Mouse (Mus musculus): Measurements from ENCODE around the gene Plek. TPM values are rescaled to one million over a fixed set of nuclear protein-coding genes. Genes with fewer than 3 reads are reported as not detected.

The Plek gene
- 1 to 10 TPM; 2.4 to 8.4 TPM for polyA plus RNA-seq (2017; shearing (Covaris generic))

DNA sequence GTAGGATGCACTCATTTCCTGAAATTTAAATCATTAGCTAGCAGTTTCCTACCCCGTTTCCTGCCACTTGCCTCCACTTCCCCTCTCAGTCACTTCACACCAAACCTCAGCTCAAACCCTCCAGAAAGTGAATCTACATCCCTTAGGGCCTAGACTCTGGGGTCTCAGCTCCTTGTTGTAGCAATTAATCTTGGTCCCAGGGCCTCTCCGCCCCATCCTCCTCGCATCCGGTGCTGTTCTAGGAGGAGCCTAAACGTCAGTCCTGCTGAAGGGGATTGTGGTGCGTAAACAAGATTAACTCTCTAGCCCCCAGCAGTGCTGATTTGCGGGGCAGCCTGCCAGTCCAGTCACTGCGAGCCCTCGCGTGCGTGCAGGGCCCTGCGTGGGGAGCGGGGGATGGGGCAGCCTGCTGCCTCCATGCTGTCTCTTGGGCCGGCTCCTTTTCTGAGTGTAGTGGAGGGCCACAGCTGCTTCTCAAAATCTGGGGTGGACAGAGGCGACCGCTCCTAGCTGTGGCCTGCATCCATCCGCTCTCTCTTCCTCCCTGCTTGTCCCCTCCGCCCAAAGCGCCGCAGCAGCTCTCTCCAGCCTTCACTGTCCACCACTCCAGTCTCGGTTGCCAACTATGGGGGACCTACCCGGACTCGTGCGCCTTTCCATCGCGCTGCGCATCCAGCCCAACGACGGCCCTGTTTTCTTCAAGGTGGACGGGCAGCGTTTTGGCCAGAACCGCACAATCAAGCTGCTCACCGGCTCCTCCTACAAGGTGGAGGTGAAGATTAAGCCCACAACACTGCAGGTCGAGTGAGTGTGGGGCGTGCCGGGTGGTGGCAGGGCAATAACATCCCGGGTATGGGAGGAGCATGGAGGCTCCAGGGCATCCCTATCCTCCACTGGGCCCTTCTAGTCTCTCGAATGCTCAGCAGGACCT lies at the start of gene Plek, which contains the start of gene Cnrip1:
Plek (minus strand) TSS at position 837 of the 931 bp plus-strand sequence.
Cnrip1 (plus strand) TSS at position 42 of the 931 bp plus-strand sequence.

DNA sequence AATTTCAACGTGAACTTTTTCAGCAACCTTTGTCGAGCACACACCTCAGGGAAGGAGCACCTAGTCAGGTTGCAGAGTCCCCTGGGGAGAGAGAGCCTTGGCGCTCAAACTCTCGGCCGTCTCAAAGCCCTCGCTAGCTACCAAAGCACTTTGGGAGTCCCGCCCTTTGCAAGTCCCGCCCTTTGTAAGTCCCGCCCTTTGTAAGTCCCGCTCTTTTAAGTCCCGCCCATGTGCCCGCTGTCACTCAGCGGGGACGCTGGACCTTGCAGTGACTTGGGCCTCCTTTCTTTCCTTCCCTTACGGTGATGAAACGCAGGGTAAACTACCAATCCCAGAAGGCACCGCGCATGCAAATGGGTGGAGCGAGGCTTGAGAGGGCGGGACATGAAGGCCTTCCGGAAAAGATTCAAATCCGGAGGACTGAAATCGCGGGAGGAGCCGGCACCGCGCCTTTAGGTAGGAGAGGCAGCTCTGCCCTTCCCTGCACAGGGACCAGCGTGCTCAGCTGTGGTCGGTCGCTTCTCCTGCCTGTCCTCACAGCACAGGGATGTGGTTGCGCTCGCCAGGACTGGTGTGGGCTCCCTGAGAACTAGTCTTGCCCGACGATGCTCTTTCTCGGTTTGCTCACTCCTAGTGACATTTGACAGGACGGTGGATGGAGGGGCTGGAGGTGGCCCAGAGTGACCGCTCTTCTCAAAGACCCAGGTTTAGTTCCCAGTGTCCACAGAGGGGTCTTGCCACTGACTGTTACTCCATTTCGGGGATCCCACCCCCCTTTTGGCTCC lies 101.0 kb downstream of the Plek start, which contains the start of gene Fbxo48:
Fbxo48 (plus strand) TSS at position 400 of the 785 bp plus-strand sequence.

Other genes starting within 250 kb of the Plek start
- gene Fbxo48, start 101.0 kb downstream of the Plek start, polyA plus RNA-seq (2017; shearing (Covaris generic)), result 1 to 10 TPM in 1 of 2 experiments, under 1 TPM in 1; 0.42 to 1.3 TPM
- 10 to 100 TPM; 13.7 to 16.8 TPM for gene Cnrip1, start 795 bp downstream of the Plek start, polyA plus RNA-seq (2017; shearing (Covaris generic))
- gene Ppp3r1, start 106.9 kb upstream of the Plek start, polyA plus RNA-seq (2017; shearing (Covaris generic)), result 100 to 1,000 TPM in 1 of 2 experiments, 10 to 100 TPM in 1; 92.4 to 128 TPM
- 10 to 100 TPM; 24.1 to 29.9 TPM for gene Wdr92, start 129.7 kb upstream of the Plek start, polyA plus RNA-seq (2017; shearing (Covaris generic))
- gene Pno1, start 159.2 kb upstream of the Plek start, polyA plus RNA-seq (2017; shearing (Covaris generic)), result 10 to 100 TPM; 35.7 to 53.1 TPM
- 10 to 100 TPM; 47.5 to 61.3 TPM for gene C1d, start 205.2 kb upstream of the Plek start, polyA plus RNA-seq (2017; shearing (Covaris generic))

Measured in inflammation-experienced regulatory T-cells (primary cell).